Mouse (Mus musculus): ENCODE measurements at regions not wholly inside any gene's neighbourhood (a gene's known extent, or its start where the extent isn't known, plus 50 kb on each side); places are given as distances from the start of the nearest gene placed in this dataset.
"Not testable (repeated sequence)": the region's sequence is repeated elsewhere in the genome, so short reads cannot be mapped to it uniquely, and the experiment has no call there.

GRCm38 (mm10) chr16:12706907-12707306, 402.6 kb upstream of the Ercc4 start:
- Histone ChIP-seq H3K27me3 (no peaks in the 10 kb centered on the region), H3K4me2 (no peak overlapping the region), H3K36me3 (no peaks in the 10 kb centered on the region), H3K9ac (no peak overlapping the region), H3K9me3 (no peaks in the 10 kb centered on the region), H3K4me1 (replicated peaks) (no peaks in the 10 kb centered on the region), H3K4me3 (no peak overlapping the region), H3K27ac (replicated peaks) (no peak overlapping the region)
- no peak for ATAC-seq (ENCODE audit: low FRiP score, low read depth)

- 86% methylated on average over 6 of the region's 7 CpGs for WGBS
- not testable (repeated sequence) for ATAC-seq (ENCODE audit: low FRiP score, low read depth)
Measured at GRCm38 (mm10) chr16:12721368-12721767, 388.1 kb upstream of the Ercc4 start.

DNA sequence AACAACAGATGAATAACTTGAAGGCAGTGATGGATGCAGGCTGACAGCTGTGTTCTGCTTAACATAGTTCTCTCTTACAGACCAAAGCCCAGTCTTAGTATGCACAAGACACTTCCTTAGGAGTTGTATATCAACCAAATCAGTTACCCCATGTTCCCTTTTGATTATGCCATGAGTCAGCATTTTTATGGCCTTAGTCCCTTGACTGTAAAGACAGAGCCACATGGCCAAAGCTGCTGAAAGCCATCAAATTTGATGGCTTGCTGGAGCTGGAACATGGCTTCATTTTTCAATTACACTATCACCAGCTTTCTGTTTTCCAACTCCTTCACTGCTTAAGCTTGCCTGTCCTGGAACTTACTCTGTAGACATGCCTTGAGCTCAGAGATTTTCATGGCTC, 383.4 kb upstream of the Ercc4 start:
- H3K27ac ChIP-seq (replicated peaks): no peak overlapping the region
- H3K36me3 ChIP-seq: no peaks in the 10 kb centered on the region
- H3K4me3 ChIP-seq: no peak overlapping the region
- H3K27me3 ChIP-seq: no peaks in the 10 kb centered on the region
- no peak overlapping the region for H3K9ac ChIP-seq
- no peak for ATAC-seq (ENCODE audit: low FRiP score, low read depth)
- no peaks in the 10 kb centered on the region for H3K9me3 ChIP-seq
- no peak overlapping the region for H3K4me2 ChIP-seq
- H3K4me1 ChIP-seq (replicated peaks): no peaks in the 10 kb centered on the region

More at GRCm38 (mm10) chr16:12721368-12721767, 388.1 kb upstream of the Ercc4 start:
- not testable (repeated sequence) for H3K27ac ChIP-seq (replicated peaks); H3K4me2 ChIP-seq; H3K9ac ChIP-seq; H3K36me3 ChIP-seq; H3K4me3 ChIP-seq; H3K27me3 ChIP-seq; H3K4me1 ChIP-seq (replicated peaks); H3K9me3 ChIP-seq

GRCm38 (mm10) chr16:12730167-12730730, 379.2 kb upstream of the Ercc4 start:
- WGBS: 76% methylated on average over 2 of the region's 2 CpGs
- H3K27ac ChIP-seq (replicated peaks); H3K9ac ChIP-seq; H3K4me1 ChIP-seq (replicated peaks); H3K27me3 ChIP-seq; H3K36me3 ChIP-seq; H3K9me3 ChIP-seq; ATAC-seq (ENCODE audit: low FRiP score, low read depth); H3K4me2 ChIP-seq; H3K4me3 ChIP-seq: not testable (repeated sequence)

- Histone ChIP-seq H3K4me3 (no peak overlapping the region), H3K36me3 (no peaks in the 10 kb centered on the region), H3K27ac (replicated peaks) (no peak overlapping the region), H3K9me3 (peaks cover 5% of the 10 kb centered on the region; the same call in 1 of the 2 replicates), H3K4me1 (replicated peaks) (no peaks in the 10 kb centered on the region), H3K9ac (no peak overlapping the region), H3K4me2 (no peak overlapping the region), H3K27me3 (no peaks in the 10 kb centered on the region)
- no peak for ATAC-seq (ENCODE audit: low FRiP score, low read depth)
- WGBS: 83% methylated on average over 2 of the region's 2 CpGs
Measured at GRCm38 (mm10) chr16:12731588-12731987, 377.9 kb upstream of the Ercc4 start.

- Histone ChIP-seq H3K27ac (replicated peaks) (no peak overlapping the region), H3K36me3 (no peaks in the 10 kb centered on the region), H3K9me3 (no peaks in the 10 kb centered on the region), H3K4me1 (replicated peaks) (no peaks in the 10 kb centered on the region), H3K4me3 (no peak overlapping the region), H3K27me3 (no peaks in the 10 kb centered on the region), H3K4me2 (no peak overlapping the region), H3K9ac (no peak overlapping the region)
- no peak for ATAC-seq (ENCODE audit: low FRiP score, low read depth)
Measured at GRCm38 (mm10) chr16:12742472-12742871, 367.0 kb upstream of the Ercc4 start.

DNA sequence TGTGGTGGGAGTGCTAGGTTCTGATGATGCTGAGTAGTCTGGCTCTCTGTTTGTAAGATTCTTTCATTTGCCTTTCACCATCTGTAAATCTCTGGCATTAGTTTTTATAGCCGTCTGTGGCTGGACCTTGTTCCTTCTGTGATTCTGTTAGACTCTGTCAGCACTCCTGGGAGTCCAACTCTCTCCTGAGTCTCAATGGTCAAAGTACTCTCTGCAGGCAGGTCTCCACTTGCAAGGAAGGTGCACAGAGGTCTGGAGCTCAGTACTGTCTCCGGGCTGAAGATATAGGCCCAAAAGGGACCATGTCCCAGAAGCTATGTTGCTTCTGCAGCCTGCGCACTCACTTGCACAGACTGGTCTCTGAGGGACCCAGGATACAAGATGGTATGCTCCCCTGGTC, 356.3 kb upstream of the Ercc4 start:
- Histone ChIP-seq H3K4me3 (no peak overlapping the region), H3K4me1 (replicated peaks) (no peaks in the 10 kb centered on the region), H3K9ac (no peak overlapping the region), H3K27ac (replicated peaks) (no peak overlapping the region), H3K9me3 (no peaks in the 10 kb centered on the region), H3K36me3 (no peaks in the 10 kb centered on the region), H3K4me2 (no peak overlapping the region), H3K27me3 (no peaks in the 10 kb centered on the region)
- 93% methylated on average over 3 of the region's 3 CpGs for WGBS
- no peak for ATAC-seq (ENCODE audit: low FRiP score, low read depth)

GRCm38 (mm10) chr16:12754361-12754760, 355.1 kb upstream of the Ercc4 start:
- Histone ChIP-seq H3K4me3 (no peak overlapping the region), H3K4me1 (replicated peaks) (no peaks in the 10 kb centered on the region), H3K27ac (replicated peaks) (no peak overlapping the region), H3K4me2 (no peak overlapping the region), H3K27me3 (no peaks in the 10 kb centered on the region), H3K9me3 (no peaks in the 10 kb centered on the region), H3K9ac (no peak overlapping the region), H3K36me3 (no peaks in the 10 kb centered on the region)
- no peak for ATAC-seq (ENCODE audit: low FRiP score, low read depth)

DNA sequence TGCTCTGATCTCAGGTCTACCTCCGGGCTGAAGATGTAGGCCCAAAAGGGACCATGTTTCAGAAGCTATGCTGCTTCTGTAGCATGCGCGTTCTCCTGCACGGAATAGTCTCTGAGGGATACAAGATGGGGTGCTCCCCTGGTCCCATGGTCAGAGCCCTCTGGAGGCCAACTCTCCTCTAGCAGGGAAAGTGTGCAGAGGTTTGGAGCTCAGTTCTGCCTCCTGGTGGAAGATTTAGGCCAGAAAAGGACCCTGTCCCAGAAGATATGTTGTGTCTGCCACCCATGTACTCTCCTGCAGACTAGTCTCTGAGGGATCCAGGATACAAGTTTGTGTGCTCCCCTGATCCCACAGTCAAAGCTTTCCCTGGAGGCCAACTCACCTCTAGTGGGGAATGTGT, 350.9 kb upstream of the Ercc4 start:
- ATAC-seq (ENCODE audit: low FRiP score, low read depth): no peak
- Histone ChIP-seq H3K4me2 (no peak overlapping the region), H3K4me3 (no peak overlapping the region), H3K36me3 (no peaks in the 10 kb centered on the region), H3K4me1 (replicated peaks) (no peaks in the 10 kb centered on the region), H3K27me3 (no peaks in the 10 kb centered on the region), H3K9me3 (no peaks in the 10 kb centered on the region), H3K27ac (replicated peaks) (no peak overlapping the region), H3K9ac (no peak overlapping the region)
- WGBS: 91% methylated on average over 4 of the region's 4 CpGs

- Histone ChIP-seq H3K9me3 (no peaks in the 10 kb centered on the region), H3K4me2 (no peak overlapping the region), H3K27me3 (no peaks in the 10 kb centered on the region), H3K4me3 (no peak overlapping the region), H3K9ac (no peak overlapping the region), H3K4me1 (replicated peaks) (no peaks in the 10 kb centered on the region), H3K36me3 (no peaks in the 10 kb centered on the region), H3K27ac (replicated peaks) (no peak overlapping the region)
- no peak for ATAC-seq (ENCODE audit: low FRiP score, low read depth)
- 94% methylated on average over 1 of the region's 1 CpGs for WGBS
Measured at GRCm38 (mm10) chr16:12764166-12764565, 345.3 kb upstream of the Ercc4 start.

GRCm38 (mm10) chr16:12764608-12765007, 344.9 kb upstream of the Ercc4 start:
- ATAC-seq (ENCODE audit: low FRiP score, low read depth): no peak
- Histone ChIP-seq H3K4me1 (replicated peaks) (no peaks in the 10 kb centered on the region), H3K9ac (no peak overlapping the region), H3K4me3 (no peak overlapping the region), H3K9me3 (no peaks in the 10 kb centered on the region), H3K4me2 (no peak overlapping the region), H3K36me3 (no peaks in the 10 kb centered on the region), H3K27me3 (no peaks in the 10 kb centered on the region), H3K27ac (replicated peaks) (no peak overlapping the region)
- WGBS: 91% methylated on average over 1 of the region's 1 CpGs

- ATAC-seq (ENCODE audit: low FRiP score, low read depth): no peak
- Histone ChIP-seq H3K27ac (replicated peaks) (no peak overlapping the region), H3K27me3 (no peaks in the 10 kb centered on the region), H3K9ac (no peak overlapping the region), H3K36me3 (no peaks in the 10 kb centered on the region), H3K4me3 (no peak overlapping the region), H3K4me2 (no peak overlapping the region), H3K4me1 (replicated peaks) (no peaks in the 10 kb centered on the region), H3K9me3 (no peaks in the 10 kb centered on the region)
- WGBS: 91% methylated on average over 7 of the region's 7 CpGs
Measured at GRCm38 (mm10) chr16:12766846-12767245, 342.6 kb upstream of the Ercc4 start.

DNA sequence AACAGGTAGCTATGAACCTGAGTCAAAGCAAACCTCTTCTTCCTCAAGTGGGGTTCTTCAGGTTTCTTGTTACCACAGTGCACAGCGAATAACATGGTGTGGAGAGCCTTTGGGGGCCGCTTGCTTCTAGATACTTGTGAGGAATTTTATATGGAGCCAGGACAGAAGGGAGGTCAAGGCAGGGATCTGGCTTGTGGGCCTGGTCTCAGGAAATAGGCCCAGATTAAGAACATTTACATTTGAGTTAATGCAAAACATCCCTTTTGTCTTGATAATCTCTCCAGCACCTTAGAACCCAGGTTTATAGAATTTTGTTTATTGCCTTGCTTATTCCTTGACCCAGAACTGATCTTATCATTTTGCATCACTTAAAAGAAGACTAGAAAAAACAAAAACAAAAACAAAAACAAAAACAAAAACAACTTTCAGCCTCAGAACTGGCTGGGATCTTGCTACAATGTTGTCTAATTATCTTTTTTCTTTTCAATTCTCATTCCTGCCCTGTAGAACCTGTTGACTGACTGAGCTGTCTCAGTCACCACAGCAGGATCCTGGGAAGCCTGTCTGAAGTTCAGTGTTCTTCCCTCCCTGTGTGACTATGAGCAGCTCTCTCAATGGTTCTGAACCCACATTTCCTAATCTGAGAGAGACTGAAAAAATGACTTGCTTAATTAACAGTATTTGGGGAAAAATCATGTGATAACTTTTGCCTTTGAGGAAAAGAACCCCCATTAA, 341.2 kb upstream of the Ercc4 start:
- Histone ChIP-seq H3K9ac (no peak overlapping the region), H3K4me2 (no peak overlapping the region), H3K27me3 (no peaks in the 10 kb centered on the region), H3K4me3 (no peak overlapping the region), H3K36me3 (no peaks in the 10 kb centered on the region), H3K27ac (replicated peaks) (no peak overlapping the region), H3K9me3 (no peaks in the 10 kb centered on the region), H3K4me1 (replicated peaks) (no peaks in the 10 kb centered on the region)
- WGBS: 83% methylated on average over 2 of the region's 2 CpGs
- no peak for ATAC-seq (ENCODE audit: low FRiP score, low read depth)
